Mouse (Mus musculus) G1E (cell line): ENCODE measurements around the gene Tmem121.

Experiments used
- CTCF ChIP-seq: IDR thresholded peaks from 2 replicates; pipeline ENCODE4 v1.5.1; 2012; ENCODE audit warnings: low read depth, low read length, inconsistent platforms, mixed read lengths
- GATA1 ChIP-seq: IDR thresholded peaks from 2 replicates; pipeline ENCODE4 v1.6.1; 2012; ENCODE audit warnings: borderline replicate concordance, low read length, inconsistent platforms, mixed read lengths
- GATA2 ChIP-seq: IDR thresholded peaks from 2 replicates; pipeline ENCODE4 v1.6.1; 2012; ENCODE audit warnings: low read depth, low read length, inconsistent platforms, borderline replicate concordance
- POLR2AphosphoS5 ChIP-seq: IDR thresholded peaks from 2 replicates; pipeline ENCODE4 v1.6.1; 2012; ENCODE audit warnings: low read depth, low read length, inconsistent platforms; ENCODE audit not compliant: insufficient replicate concordance
- TAL1 ChIP-seq: conservative IDR thresholded peaks from 2 replicates; pipeline ENCODE4 v1.6.1; 2012; ENCODE audit warnings: low read depth, low read length, inconsistent platforms, mixed read lengths

GRCm38 (mm10) chr12:113149341-113149740 lies 36.4 kb upstream of the Tmem121 start:
- TF ChIP-seq CTCF (no peak), TAL1 (no peak), GATA1 (no peak), POLR2AphosphoS5 (no peak), GATA2 (no peak)
